Mouse (Mus musculus): ENCODE measurements around the gene Wdr34. TPM values are rescaled to one million over a fixed set of nuclear protein-coding genes. Genes with fewer than 3 reads are reported as not detected.
"Not testable (repeated sequence)": the region's sequence is repeated elsewhere in the genome, so short reads cannot be mapped to it uniquely, and the experiment has no call there.

Gene Wdr34
- total RNA-seq, 2 experiments from 2014 or later, result 14.1 to 23.1 TPM

DNA sequence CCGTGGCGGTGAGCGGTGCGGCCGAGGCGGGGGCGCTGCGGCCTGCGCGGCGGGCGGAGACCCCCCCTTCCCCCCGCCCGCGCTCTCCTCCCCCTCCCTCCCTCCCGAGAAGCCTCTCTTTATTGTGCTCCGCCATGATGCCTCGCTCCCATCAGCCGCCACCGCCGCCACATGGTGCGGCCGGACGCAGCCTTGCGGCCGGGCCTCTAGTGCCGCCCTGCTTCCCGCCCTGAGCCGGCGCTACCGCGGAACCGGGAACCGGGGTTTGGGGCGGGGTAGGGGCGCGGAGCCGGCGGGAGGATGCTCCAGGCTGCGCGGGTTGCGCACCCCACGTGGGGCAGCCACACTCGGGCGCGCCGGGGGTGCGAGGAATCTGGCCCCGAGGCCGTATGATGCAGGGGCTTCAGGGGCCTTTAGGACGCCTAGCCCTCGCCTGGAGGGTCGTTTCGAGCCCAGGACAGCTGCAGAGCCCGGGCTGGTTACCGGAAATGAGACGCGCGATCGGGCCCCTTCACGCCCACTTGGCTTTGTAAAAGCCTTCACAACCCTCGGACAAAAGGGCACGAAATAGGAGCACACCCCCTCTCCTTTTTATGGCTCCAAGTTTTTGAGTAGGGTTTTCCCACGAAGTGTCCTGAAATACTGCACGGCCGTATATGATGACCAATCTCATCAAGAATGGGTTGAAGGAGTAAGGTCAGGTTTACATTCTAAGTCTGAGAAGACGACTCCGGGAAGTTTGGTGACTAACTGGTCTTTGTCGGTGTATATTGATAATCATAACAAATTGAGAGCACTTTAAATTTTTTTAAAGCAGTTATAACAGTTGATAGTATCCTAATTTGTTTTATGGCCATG is 18.6 kb upstream of the Wdr34 start:
- peak; percentile 11; the same call in 1 of the 2 replicates for ATAC-seq (replicated peaks; ENCODE audit: poor library complexity, severe bottlenecking)

- peak; percentile 68 for ATAC-seq (replicated peaks; ENCODE audit: poor library complexity, severe bottlenecking)
Observed at GRCm38 (mm10) chr2:30066046-30066901, 17.6 kb upstream of the Wdr34 start.

GRCm38 (mm10) chr2:30064298-30064697 is 15.6 kb upstream of the Wdr34 start:
- no peak for ATAC-seq (replicated peaks; ENCODE audit: poor library complexity, severe bottlenecking)

- ATAC-seq (replicated peaks; ENCODE audit: poor library complexity, severe bottlenecking), result no peak
Observed at GRCm38 (mm10) chr2:30063791-30064190, 15.1 kb upstream of the Wdr34 start.

GRCm38 (mm10) chr2:30063235-30063634 is 14.6 kb upstream of the Wdr34 start:
- ATAC-seq (replicated peaks; ENCODE audit: poor library complexity, severe bottlenecking), result no peak

DNA sequence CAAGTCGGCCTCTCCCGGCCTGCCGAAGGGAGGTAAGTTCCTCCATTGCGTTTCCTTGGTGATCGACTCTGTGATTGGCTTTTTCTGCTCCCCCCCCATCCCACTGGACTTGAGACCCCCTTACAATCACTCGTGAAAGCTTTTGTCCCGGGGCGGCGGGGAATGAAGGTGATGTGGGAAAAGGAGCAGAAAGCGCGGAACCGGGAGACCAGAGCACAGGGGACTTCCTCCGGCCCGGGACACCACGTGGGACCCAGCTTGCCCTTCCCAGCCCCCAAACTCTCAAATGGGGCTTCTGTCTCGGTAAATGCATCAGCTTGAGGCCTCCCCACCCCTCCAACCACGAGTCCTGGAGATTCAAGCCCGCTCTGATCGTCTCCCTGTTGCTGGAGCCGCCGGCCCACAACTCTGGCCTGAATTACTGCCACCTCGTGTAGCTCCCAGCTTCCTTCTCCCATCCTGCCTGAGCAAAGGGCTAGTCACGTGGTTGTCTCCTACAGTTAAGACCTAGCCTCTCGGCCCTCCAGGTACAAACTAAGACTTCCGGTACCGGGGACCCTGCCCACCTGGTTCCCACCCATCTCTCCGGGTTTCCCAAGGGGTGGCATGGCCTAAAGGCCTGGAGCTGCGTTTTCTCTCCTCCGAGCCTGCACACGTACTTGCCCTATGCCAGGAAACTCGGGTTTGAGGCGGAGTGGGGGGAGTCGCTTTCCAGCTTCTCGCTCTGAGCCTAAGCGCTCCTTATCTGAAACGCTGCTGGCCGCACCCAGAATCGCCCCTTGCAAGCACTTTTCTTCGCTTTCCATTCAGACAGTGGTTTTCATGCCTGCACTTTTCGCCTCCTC is 13.8 kb upstream of the Wdr34 start:
- peak; percentile 10; the same call in 1 of the 2 replicates for ATAC-seq (replicated peaks; ENCODE audit: poor library complexity, severe bottlenecking)

DNA sequence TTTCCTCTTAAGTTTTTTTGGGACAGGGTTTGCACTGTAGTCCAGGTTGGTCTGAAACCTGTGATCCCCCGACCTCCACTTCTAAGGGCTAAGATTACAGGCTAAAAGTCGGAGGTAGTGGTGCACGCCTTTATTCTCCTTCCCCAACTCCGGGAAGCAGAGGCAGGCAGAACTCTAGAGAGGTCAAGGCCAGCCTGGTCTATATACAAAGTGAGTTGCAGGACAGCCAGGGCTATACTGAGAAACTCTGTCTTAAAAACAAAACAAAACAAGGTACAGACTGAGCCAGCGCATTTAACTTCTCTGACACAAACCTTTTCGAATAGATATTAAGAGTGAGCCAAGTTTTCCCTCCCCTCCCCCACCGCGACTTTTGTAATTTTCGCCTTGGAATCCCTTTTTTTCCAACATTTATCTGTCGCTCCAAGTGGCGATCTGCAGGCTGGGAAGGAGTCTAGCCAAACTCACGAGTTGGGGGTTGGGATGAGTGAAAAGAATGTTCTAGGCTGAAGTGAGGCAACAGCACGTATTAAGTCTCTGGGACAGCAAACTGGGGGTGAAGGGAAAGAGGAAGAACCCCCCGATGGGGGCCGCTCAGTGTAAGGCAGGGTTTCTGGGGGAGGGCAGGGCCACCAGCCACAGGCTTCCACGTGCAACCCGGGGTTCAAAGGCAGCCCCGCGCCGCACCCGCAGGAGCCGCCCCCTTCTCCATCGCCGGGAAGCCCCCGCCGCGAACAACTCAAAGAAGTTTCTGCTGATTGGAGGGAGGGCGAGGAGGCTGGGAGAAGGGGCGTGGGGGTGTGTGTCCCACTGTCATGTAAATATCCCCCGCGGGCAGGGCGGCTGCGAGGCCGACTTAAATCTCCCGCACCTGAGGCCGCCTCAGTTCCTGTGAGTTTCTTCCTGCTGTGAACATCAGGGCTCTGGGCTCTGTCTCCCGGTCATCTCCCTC is 12.8 kb upstream of the Wdr34 start:
- peak; percentile 64 for ATAC-seq (replicated peaks; ENCODE audit: poor library complexity, severe bottlenecking)

DNA sequence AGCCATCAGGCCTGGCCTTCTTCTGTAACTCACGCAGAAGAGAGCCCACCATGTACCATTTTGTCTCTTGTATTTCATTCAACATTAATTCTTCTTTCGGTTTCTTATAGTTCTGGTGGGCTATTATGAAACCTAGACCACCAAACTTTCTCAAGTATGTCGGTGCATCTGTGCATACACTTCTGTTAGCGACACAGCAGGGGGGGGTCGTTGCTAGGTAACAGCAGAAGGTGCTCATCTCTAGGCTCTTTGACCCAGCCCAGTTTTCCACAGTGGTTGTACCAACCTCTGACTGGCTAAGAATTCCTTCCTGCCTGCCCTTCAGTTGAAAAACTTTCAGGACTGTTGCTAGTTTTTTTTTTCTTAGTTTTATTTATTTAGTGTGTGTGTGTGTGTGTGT is 9.7 kb upstream of the Wdr34 start:
- ATAC-seq (replicated peaks; ENCODE audit: poor library complexity, severe bottlenecking), result no peak

DNA sequence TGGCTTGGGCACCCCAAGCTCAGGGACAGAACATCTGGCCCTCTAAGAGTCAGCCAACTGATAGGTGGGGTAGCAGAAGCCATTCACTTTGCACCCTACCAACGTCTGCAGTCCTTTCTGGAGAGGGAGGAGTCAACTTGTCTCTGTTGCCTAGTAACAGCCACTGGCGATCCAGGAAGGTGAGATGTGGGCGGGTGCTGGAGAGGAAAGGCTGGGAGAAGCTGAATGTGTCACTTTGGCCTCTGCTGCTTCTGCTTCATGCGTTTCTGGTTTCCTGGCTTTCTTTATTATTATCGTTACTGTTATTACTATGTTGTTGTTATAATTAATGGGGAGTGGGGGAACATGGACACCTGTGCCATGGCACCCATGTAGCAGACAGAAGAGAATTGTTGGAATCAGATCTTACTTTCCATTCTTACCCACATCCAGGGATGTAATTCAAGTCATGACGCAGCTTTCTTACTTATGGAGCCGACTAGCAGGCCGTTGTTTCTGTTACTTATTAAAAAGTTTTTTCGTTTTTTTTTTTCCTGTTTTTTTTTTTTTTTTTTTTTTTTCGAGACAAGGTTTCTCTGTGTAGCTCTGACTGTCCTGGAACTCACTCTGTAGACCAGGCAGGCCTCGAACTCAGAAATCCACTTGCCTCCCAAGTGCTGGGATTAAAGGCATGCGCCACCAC is 8.7 kb upstream of the Wdr34 start, which contains the start of gene Set:
Set (plus strand) TSS at position 156 of the 682 bp plus-strand sequence.
- ATAC-seq (replicated peaks; ENCODE audit: poor library complexity, severe bottlenecking), result peak; percentile 60

DNA sequence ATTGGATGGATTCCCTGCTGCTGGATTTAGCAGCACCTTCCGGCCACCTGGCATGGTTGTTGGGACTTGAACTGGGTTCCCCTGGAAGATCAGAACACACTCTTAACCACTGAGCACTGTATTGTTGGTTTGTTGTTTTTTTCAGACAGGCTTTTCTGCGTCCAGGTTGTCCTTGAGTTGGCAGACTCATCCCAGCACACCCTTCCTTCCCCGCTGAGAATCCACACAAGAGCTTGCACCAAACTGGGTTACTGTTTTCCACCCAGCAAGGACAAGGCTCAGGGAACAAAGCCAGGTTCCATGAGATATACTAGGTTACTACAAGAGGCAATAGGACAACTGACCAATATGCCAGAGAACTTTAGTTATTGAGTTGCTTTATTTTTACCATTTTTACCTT is 8.1 kb upstream of the Wdr34 start:
- ATAC-seq (replicated peaks; ENCODE audit: poor library complexity, severe bottlenecking), result no peak

DNA sequence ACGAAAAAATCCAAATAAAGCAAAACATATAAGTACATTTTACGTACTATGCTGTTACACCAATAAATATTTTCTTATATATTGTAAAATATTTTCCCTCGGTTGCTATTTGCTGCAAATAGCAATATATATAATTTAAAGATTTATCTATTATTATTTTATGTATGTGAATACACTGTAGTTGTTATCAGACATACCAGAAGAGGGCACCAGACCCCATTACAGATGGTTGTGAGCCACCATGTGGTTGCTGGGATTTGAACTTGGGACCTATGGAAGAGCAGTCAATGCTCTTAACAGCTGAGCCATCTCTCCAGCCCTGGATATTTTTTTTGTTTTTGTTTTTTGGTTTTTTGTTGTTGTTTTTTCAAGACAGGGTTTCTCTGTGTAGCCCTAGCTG is 6.6 kb upstream of the Wdr34 start:
- not testable (repeated sequence) for ATAC-seq (replicated peaks; ENCODE audit: poor library complexity, severe bottlenecking)

- ATAC-seq (replicated peaks; ENCODE audit: poor library complexity, severe bottlenecking), result no peak
Observed at GRCm38 (mm10) chr2:30051992-30052761, 3.5 kb upstream of the Wdr34 start.

DNA sequence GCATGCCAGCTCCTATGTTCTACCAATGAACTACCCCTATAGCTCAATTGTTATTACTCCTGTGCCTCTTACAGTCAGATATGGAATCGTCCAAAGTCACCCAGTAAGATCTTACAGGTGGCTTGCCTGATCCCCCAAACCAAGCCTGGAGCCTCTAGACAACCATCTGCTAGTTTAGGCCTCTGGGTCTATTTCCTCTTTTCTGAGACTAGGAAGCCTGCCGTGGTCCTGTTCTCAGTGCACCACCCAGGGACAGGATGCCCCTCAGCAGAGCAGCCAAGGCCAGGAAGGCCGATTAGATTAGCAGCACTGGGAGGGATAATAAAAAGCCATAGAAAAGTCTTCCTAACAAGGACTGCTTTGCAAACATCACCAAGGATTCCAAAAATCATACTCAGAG is 1.1 kb upstream of the Wdr34 start:
- ATAC-seq (replicated peaks; ENCODE audit: poor library complexity, severe bottlenecking), result no peak

GRCm38 (mm10) chr2:30048101-30048501 is 580 bp downstream of the Wdr34 start:
- 0 out of 2 replicates have a peak, but pooled peaks have one; percentile 38 for ATAC-seq (replicated peaks; ENCODE audit: poor library complexity, severe bottlenecking)

DNA sequence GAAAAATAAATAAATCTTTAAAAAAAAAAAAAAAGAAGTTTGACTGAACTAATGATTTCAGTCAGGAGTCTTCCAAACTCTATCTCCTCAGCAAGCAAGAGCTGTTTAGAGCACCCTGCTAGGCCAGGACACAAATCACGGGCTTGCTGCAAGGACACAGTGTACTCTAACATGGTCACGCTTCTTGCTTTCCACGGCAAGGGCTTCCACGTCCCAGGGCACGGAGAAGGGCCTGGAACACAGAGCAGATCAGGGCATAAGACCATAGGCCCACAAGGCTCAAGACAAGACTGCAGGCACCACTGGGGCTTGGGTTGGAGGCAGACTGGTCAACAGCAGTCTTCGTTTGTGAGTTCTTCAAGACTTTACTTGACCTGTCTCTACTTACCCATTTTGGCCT is 1.6 kb downstream of the Wdr34 start:
- ATAC-seq (replicated peaks; ENCODE audit: poor library complexity, severe bottlenecking), result no peak

DNA sequence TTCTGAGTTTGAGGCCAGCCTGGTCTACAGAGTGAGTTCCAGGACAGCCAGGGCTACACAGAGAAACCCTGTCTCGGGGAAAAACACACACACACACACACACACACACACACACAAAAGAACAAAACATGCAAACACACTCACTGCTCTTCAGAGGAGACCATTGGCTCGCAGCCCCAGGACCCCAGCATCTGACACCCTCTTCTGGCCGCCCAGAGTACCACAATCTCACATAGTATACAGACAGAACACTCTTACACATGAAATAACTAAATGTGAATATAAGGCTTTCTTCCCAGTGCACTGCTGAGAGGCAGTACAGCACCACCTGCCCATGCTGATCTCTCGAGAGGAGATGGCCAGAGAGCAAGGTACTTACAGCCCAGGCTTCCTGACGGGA is 4.1 kb downstream of the Wdr34 start:
- no peak for ATAC-seq (replicated peaks; ENCODE audit: poor library complexity, severe bottlenecking)

- peak; percentile 75 for ATAC-seq (replicated peaks; ENCODE audit: poor library complexity, severe bottlenecking)
Observed at GRCm38 (mm10) chr2:30042445-30042844, 6.2 kb downstream of the Wdr34 start.

DNA sequence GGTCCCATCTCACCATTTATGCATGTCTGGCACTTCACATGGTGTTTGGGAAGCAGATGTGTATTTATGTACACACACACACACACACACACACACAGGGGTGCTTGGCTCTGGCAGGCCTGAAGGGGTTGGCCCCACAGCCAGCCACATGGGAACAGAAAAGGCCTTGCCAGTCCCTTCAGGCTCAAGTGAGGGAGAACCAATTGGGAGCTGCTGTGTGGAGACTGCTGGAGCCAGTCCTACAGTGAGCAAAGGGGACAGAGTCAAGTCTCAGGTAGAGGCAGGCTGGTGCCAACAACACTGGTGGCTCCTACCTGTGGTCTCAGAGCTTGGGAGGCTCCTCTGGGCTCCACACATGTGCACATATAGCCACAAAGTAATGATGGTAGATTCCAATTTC is 9.0 kb downstream of the Wdr34 start:
- no peak for ATAC-seq (replicated peaks; ENCODE audit: poor library complexity, severe bottlenecking)

Data from granulocyte monocyte progenitor cell, adult 5-6 weeks (primary cell).